Mouse (Mus musculus) layer of hippocampus, adult 9-11 months (tissue): ENCODE results near the gene Olfr1317.

Experiments
- DNase-seq: peaks from one replicate; pipeline ENCODE4 v3.0.0; 2022

Olfr1317 gene

GRCm38 (mm10) chr2:112140029-112140428, at the start of gene Olfr1317:
Gene Olfr1317 (plus strand): TSS chr2:112140329.
- no peak for DNase-seq

- no peak for DNase-seq
Measured at GRCm38 (mm10) chr2:112096681-112097080, 43.4 kb upstream of the Olfr1317 start, which contains the start of gene Olfr1314. Gene Olfr1314 (minus strand): TSS chr2:112096781.

GRCm38 (mm10) chr2:112115340-112115739, 24.8 kb upstream of the Olfr1317 start, which contains the start of gene Olfr1315-ps1:
Gene Olfr1315-ps1 (minus strand): TSS chr2:112115440.
- DNase-seq = no peak

- DNase-seq = no peak
Measured at GRCm38 (mm10) chr2:112134877-112135276, 5.3 kb upstream of the Olfr1317 start, which contains the start of gene Olfr1316. Gene Olfr1316 (minus strand): TSS chr2:112134977.

GRCm38 (mm10) chr2:112153898-112154297, 13.8 kb downstream of the Olfr1317 start, which contains the start of gene Olfr1318:
Gene Olfr1318 (plus strand): TSS chr2:112154198.
- DNase-seq = no peak
